Mouse (Mus musculus): ENCODE measurements around the gene Ckap4. TPM values are rescaled to one million over a fixed set of nuclear protein-coding genes. Genes with fewer than 3 reads are reported as not detected.

The Ckap4 gene
- total RNA-seq, 1 experiment from 2014 or later = 30.3 TPM

GRCm38 (mm10) chr10:84554291-84555009, 20.6 kb upstream of the Ckap4 start:
- ATAC-seq (replicated peaks in 1 of 2; ENCODE audit: insufficient read depth in 1 of 2, low FRiP score in 2 of 2, low TSS enrichment in 1 of 2, low read depth in 1 of 2, poor library complexity in 2 of 2, severe bottlenecking in 2 of 2) = 0 out of 4 replicates have a peak, but pooled peaks of 1 of the 2 experiments have one; percentile 16

GRCm38 (mm10) chr10:84552477-84552876, 18.6 kb upstream of the Ckap4 start:
- no peak for ATAC-seq (replicated peaks in 1 of 2; ENCODE audit: insufficient read depth in 1 of 2, low FRiP score in 2 of 2, low TSS enrichment in 1 of 2, low read depth in 1 of 2, poor library complexity in 2 of 2, severe bottlenecking in 2 of 2)

GRCm38 (mm10) chr10:84551846-84552245, 18.0 kb upstream of the Ckap4 start:
- ATAC-seq (replicated peaks in 1 of 2; ENCODE audit: insufficient read depth in 1 of 2, low FRiP score in 2 of 2, low TSS enrichment in 1 of 2, low read depth in 1 of 2, poor library complexity in 2 of 2, severe bottlenecking in 2 of 2) = no peak; a peak in 1 of 4 replicates

- ATAC-seq (replicated peaks in 1 of 2; ENCODE audit: insufficient read depth in 1 of 2, low FRiP score in 2 of 2, low TSS enrichment in 1 of 2, low read depth in 1 of 2, poor library complexity in 2 of 2, severe bottlenecking in 2 of 2) = peak; percentile 86 to 88
Measured at GRCm38 (mm10) chr10:84549920-84550293, 16.0 kb upstream of the Ckap4 start.

- ATAC-seq (replicated peaks in 1 of 2; ENCODE audit: insufficient read depth in 1 of 2, low FRiP score in 2 of 2, low TSS enrichment in 1 of 2, low read depth in 1 of 2, poor library complexity in 2 of 2, severe bottlenecking in 2 of 2) = peak; percentile 29 to 65; a peak in 2 of 4 replicates
Measured at GRCm38 (mm10) chr10:84549146-84549919, 15.5 kb upstream of the Ckap4 start.

GRCm38 (mm10) chr10:84544841-84545610, 11.2 kb upstream of the Ckap4 start:
- no peak for ATAC-seq (replicated peaks in 1 of 2; ENCODE audit: insufficient read depth in 1 of 2, low FRiP score in 2 of 2, low TSS enrichment in 1 of 2, low read depth in 1 of 2, poor library complexity in 2 of 2, severe bottlenecking in 2 of 2)

GRCm38 (mm10) chr10:84542802-84543658, 9.2 kb upstream of the Ckap4 start:
- ATAC-seq (replicated peaks in 1 of 2; ENCODE audit: insufficient read depth in 1 of 2, low FRiP score in 2 of 2, low TSS enrichment in 1 of 2, low read depth in 1 of 2, poor library complexity in 2 of 2, severe bottlenecking in 2 of 2) = peak; percentile 37 to 52; a peak in 1 of 4 replicates

GRCm38 (mm10) chr10:84539651-84540050, 5.8 kb upstream of the Ckap4 start:
- ATAC-seq (replicated peaks in 1 of 2; ENCODE audit: insufficient read depth in 1 of 2, low FRiP score in 2 of 2, low TSS enrichment in 1 of 2, low read depth in 1 of 2, poor library complexity in 2 of 2, severe bottlenecking in 2 of 2) = no peak

- no peak for ATAC-seq (replicated peaks in 1 of 2; ENCODE audit: insufficient read depth in 1 of 2, low FRiP score in 2 of 2, low TSS enrichment in 1 of 2, low read depth in 1 of 2, poor library complexity in 2 of 2, severe bottlenecking in 2 of 2)
Measured at GRCm38 (mm10) chr10:84535859-84536258, 2.0 kb upstream of the Ckap4 start.

- ATAC-seq (replicated peaks in 1 of 2; ENCODE audit: insufficient read depth in 1 of 2, low FRiP score in 2 of 2, low TSS enrichment in 1 of 2, low read depth in 1 of 2, poor library complexity in 2 of 2, severe bottlenecking in 2 of 2) = no peak; a peak in 1 of 4 replicates
Measured at GRCm38 (mm10) chr10:84535458-84535857, 1.6 kb upstream of the Ckap4 start.

GRCm38 (mm10) chr10:84532911-84533882, 665 bp downstream of the Ckap4 start:
- no peak for ATAC-seq (replicated peaks in 1 of 2; ENCODE audit: insufficient read depth in 1 of 2, low FRiP score in 2 of 2, low TSS enrichment in 1 of 2, low read depth in 1 of 2, poor library complexity in 2 of 2, severe bottlenecking in 2 of 2)

GRCm38 (mm10) chr10:84532191-84532889, 1.5 kb downstream of the Ckap4 start:
- no peak for ATAC-seq (replicated peaks in 1 of 2; ENCODE audit: insufficient read depth in 1 of 2, low FRiP score in 2 of 2, low TSS enrichment in 1 of 2, low read depth in 1 of 2, poor library complexity in 2 of 2, severe bottlenecking in 2 of 2)

- ATAC-seq (replicated peaks in 1 of 2; ENCODE audit: insufficient read depth in 1 of 2, low FRiP score in 2 of 2, low TSS enrichment in 1 of 2, low read depth in 1 of 2, poor library complexity in 2 of 2, severe bottlenecking in 2 of 2) = no peak
Measured at GRCm38 (mm10) chr10:84531576-84531975, 2.3 kb downstream of the Ckap4 start.

- no peak for ATAC-seq (replicated peaks in 1 of 2; ENCODE audit: insufficient read depth in 1 of 2, low FRiP score in 2 of 2, low TSS enrichment in 1 of 2, low read depth in 1 of 2, poor library complexity in 2 of 2, severe bottlenecking in 2 of 2)
Measured at GRCm38 (mm10) chr10:84530388-84530787, 3.5 kb downstream of the Ckap4 start.

- no peak for ATAC-seq (replicated peaks in 1 of 2; ENCODE audit: insufficient read depth in 1 of 2, low FRiP score in 2 of 2, low TSS enrichment in 1 of 2, low read depth in 1 of 2, poor library complexity in 2 of 2, severe bottlenecking in 2 of 2)
Measured at GRCm38 (mm10) chr10:84527631-84528030, 6.2 kb downstream of the Ckap4 start.
